Mouse (Mus musculus): ENCODE measurements at regions not wholly inside any gene's neighbourhood (a gene's known extent, or its start where the extent isn't known, plus 50 kb on each side); places are given as distances from the start of the nearest gene placed in this dataset.
A peak's percentile ranks its signal among the peaks of the same experiment; 100 is the strongest.

- no peak for DNase-seq (ENCODE audit: low spot score in 2 of 2)
Measured at GRCm38 (mm10) chr6:95769808-95770207, 51.2 kb upstream of the Suclg2 start.

- DNase-seq (ENCODE audit: low spot score in 2 of 2), result no peak
Measured at GRCm38 (mm10) chr6:95801651-95802050, 83.1 kb upstream of the Suclg2 start.

GRCm38 (mm10) chr6:95841502-95841901 is 122.9 kb upstream of the Suclg2 start:
- DNase-seq (ENCODE audit: low spot score in 2 of 2), result no peak

GRCm38 (mm10) chr6:95846536-95846935 is 127.9 kb upstream of the Suclg2 start:
- DNase-seq (ENCODE audit: low spot score in 2 of 2), result no peak

- DNase-seq (ENCODE audit: low spot score in 2 of 2), result no peak
Measured at GRCm38 (mm10) chr6:95875463-95875862, 156.9 kb upstream of the Suclg2 start.

GRCm38 (mm10) chr6:95876320-95876719 is 157.7 kb upstream of the Suclg2 start:
- no peak for DNase-seq (ENCODE audit: low spot score in 2 of 2)

- DNase-seq (ENCODE audit: low spot score in 2 of 2), result no peak
Measured at GRCm38 (mm10) chr6:95886645-95887044, 168.0 kb upstream of the Suclg2 start.

GRCm38 (mm10) chr6:95902551-95902950 is 184.0 kb upstream of the Suclg2 start:
- DNase-seq (ENCODE audit: low spot score in 2 of 2), result no peak

GRCm38 (mm10) chr6:95904085-95904633 is 185.6 kb upstream of the Suclg2 start:
- no peak for DNase-seq (ENCODE audit: low spot score in 2 of 2)

GRCm38 (mm10) chr6:95905057-95905456 is 186.5 kb upstream of the Suclg2 start:
- peak in 1 of 2 experiments; percentile 18 for DNase-seq (ENCODE audit: low spot score in 2 of 2)

- no peak for DNase-seq (ENCODE audit: low spot score in 2 of 2)
Measured at GRCm38 (mm10) chr6:95921737-95922136, 191.2 kb upstream of the Fam19a1 start.

GRCm38 (mm10) chr6:95934561-95934960 is 178.4 kb upstream of the Fam19a1 start:
- DNase-seq (ENCODE audit: low spot score in 2 of 2), result no peak

- DNase-seq (ENCODE audit: low spot score in 2 of 2), result no peak
Measured at GRCm38 (mm10) chr6:95936504-95936903, 176.4 kb upstream of the Fam19a1 start.

- DNase-seq (ENCODE audit: low spot score in 2 of 2), result no peak
Measured at GRCm38 (mm10) chr6:95939052-95939451, 173.9 kb upstream of the Fam19a1 start.

GRCm38 (mm10) chr6:95960745-95961144 is 152.2 kb upstream of the Fam19a1 start:
- no peak for DNase-seq (ENCODE audit: low spot score in 2 of 2)

- DNase-seq (ENCODE audit: low spot score in 2 of 2), result no peak
Measured at GRCm38 (mm10) chr6:95966231-95966630, 146.7 kb upstream of the Fam19a1 start.

- no peak for DNase-seq (ENCODE audit: low spot score in 2 of 2)
Measured at GRCm38 (mm10) chr6:95975994-95976393, 137.0 kb upstream of the Fam19a1 start.

GRCm38 (mm10) chr6:95997037-95997436 is 115.9 kb upstream of the Fam19a1 start:
- DNase-seq (ENCODE audit: low spot score in 2 of 2), result no peak

GRCm38 (mm10) chr6:95997741-95998140 is 115.2 kb upstream of the Fam19a1 start:
- no peak for DNase-seq (ENCODE audit: low spot score in 2 of 2)

- DNase-seq (ENCODE audit: low spot score in 2 of 2), result no peak
Measured at GRCm38 (mm10) chr6:95999441-95999840, 113.5 kb upstream of the Fam19a1 start.

- peak; percentile 19 to 38 for DNase-seq (ENCODE audit: low spot score in 2 of 2)
Measured at GRCm38 (mm10) chr6:96000011-96000476, 112.9 kb upstream of the Fam19a1 start.

- no peak for DNase-seq (ENCODE audit: low spot score in 2 of 2)
Measured at GRCm38 (mm10) chr6:96011299-96011698, 101.7 kb upstream of the Fam19a1 start.

- no peak for DNase-seq (ENCODE audit: low spot score in 2 of 2)
Measured at GRCm38 (mm10) chr6:96028022-96028704, 84.8 kb upstream of the Fam19a1 start.

GRCm38 (mm10) chr6:96043711-96044110 is 69.2 kb upstream of the Fam19a1 start:
- DNase-seq (ENCODE audit: low spot score in 2 of 2), result no peak

Data from right cerebral cortex, postnatal 36 days (tissue).